Mouse (Mus musculus): ENCODE measurements at regions not wholly inside any gene's neighbourhood (a gene's known extent, or its start where the extent isn't known, plus 50 kb on each side); places are given as distances from the start of the nearest gene placed in this dataset.
A peak's percentile ranks its signal among the peaks of the same experiment; 100 is the strongest.

- no peak overlapping the region for H3K4me2 ChIP-seq
- H3K9ac ChIP-seq = no peak overlapping the region
- H3K4me3 ChIP-seq (replicated peaks) = no peak overlapping the region
- no peaks in the 10 kb centered on the region for H3K4me1 ChIP-seq
- no peaks in the 10 kb centered on the region for H3K9me3 ChIP-seq
- no peaks in the 10 kb centered on the region for H3K36me3 ChIP-seq
- H3K27ac ChIP-seq = no peak overlapping the region
- H3K27me3 ChIP-seq (replicated peaks) = no peaks in the 10 kb centered on the region
- no peak for ATAC-seq (ENCODE audit: insufficient read depth, low FRiP score, low read depth)
Measured at GRCm38 (mm10) chr3:60324416-60324815, 148.2 kb upstream of the Mbnl1 start.

GRCm38 (mm10) chr3:60324969-60325368 is 147.7 kb upstream of the Mbnl1 start:
- Histone ChIP-seq H3K4me1 (no peaks in the 10 kb centered on the region), H3K4me2 (no peak overlapping the region), H3K36me3 (no peaks in the 10 kb centered on the region), H3K27me3 (replicated peaks) (no peaks in the 10 kb centered on the region), H3K27ac (no peak overlapping the region), H3K9me3 (no peaks in the 10 kb centered on the region), H3K4me3 (replicated peaks) (no peak overlapping the region), H3K9ac (no peak overlapping the region)
- no peak for ATAC-seq (ENCODE audit: insufficient read depth, low FRiP score, low read depth)

- Histone ChIP-seq H3K4me2 (no peak overlapping the region), H3K36me3 (no peaks in the 10 kb centered on the region), H3K9ac (no peak overlapping the region), H3K9me3 (no peaks in the 10 kb centered on the region), H3K27ac (no peak overlapping the region), H3K4me1 (no peaks in the 10 kb centered on the region), H3K4me3 (replicated peaks) (no peak overlapping the region), H3K27me3 (replicated peaks) (no peaks in the 10 kb centered on the region)
- ATAC-seq (ENCODE audit: insufficient read depth, low FRiP score, low read depth) = no peak
Measured at GRCm38 (mm10) chr3:60332460-60332859, 140.2 kb upstream of the Mbnl1 start.

GRCm38 (mm10) chr3:60333669-60334068 is 139.0 kb upstream of the Mbnl1 start:
- no peak overlapping the region for H3K27ac ChIP-seq
- 75% methylated on average over 2 of the region's 2 CpGs for WGBS
- no peak for ATAC-seq (ENCODE audit: insufficient read depth, low FRiP score, low read depth)
- H3K4me1 ChIP-seq = no peaks in the 10 kb centered on the region
- no peak overlapping the region for H3K4me2 ChIP-seq
- no peaks in the 10 kb centered on the region for H3K9me3 ChIP-seq
- H3K9ac ChIP-seq = no peak overlapping the region
- no peaks in the 10 kb centered on the region for H3K36me3 ChIP-seq
- no peak overlapping the region for H3K4me3 ChIP-seq (replicated peaks)
- H3K27me3 ChIP-seq (replicated peaks) = no peaks in the 10 kb centered on the region

GRCm38 (mm10) chr3:60334133-60334532 is 138.5 kb upstream of the Mbnl1 start:
- no peak overlapping the region for H3K4me2 ChIP-seq
- H3K36me3 ChIP-seq = no peaks in the 10 kb centered on the region
- H3K9ac ChIP-seq = no peak overlapping the region
- H3K4me3 ChIP-seq (replicated peaks) = no peak overlapping the region
- ATAC-seq (ENCODE audit: insufficient read depth, low FRiP score, low read depth) = no peak
- no peak overlapping the region for H3K27ac ChIP-seq
- WGBS = 87% methylated on average over 2 of the region's 2 CpGs
- H3K4me1 ChIP-seq = no peaks in the 10 kb centered on the region
- H3K27me3 ChIP-seq (replicated peaks) = no peaks in the 10 kb centered on the region
- H3K9me3 ChIP-seq = no peaks in the 10 kb centered on the region

- ATAC-seq (ENCODE audit: insufficient read depth, low FRiP score, low read depth) = 0 out of 2 replicates have a peak, but pooled peaks have one; percentile 50
- H3K9me3 ChIP-seq = no peaks in the 10 kb centered on the region
- H3K27me3 ChIP-seq (replicated peaks) = no peaks in the 10 kb centered on the region
Measured at GRCm38 (mm10) chr3:60346390-60346789, 126.2 kb upstream of the Mbnl1 start.

GRCm38 (mm10) chr3:60347049-60347448 is 125.6 kb upstream of the Mbnl1 start:
- H3K4me3 ChIP-seq (replicated peaks) = no peak overlapping the region
- no peaks in the 10 kb centered on the region for H3K27me3 ChIP-seq (replicated peaks)
- H3K27ac ChIP-seq = no peak overlapping the region
- no peaks in the 10 kb centered on the region for H3K9me3 ChIP-seq
- 76% methylated on average over 1 of the region's 1 CpGs for WGBS
- H3K4me2 ChIP-seq = no peak overlapping the region
- H3K36me3 ChIP-seq = no peaks in the 10 kb centered on the region
- no peak overlapping the region for H3K9ac ChIP-seq
- H3K4me1 ChIP-seq = no peaks in the 10 kb centered on the region
- ATAC-seq (ENCODE audit: insufficient read depth, low FRiP score, low read depth) = no peak

More at GRCm38 (mm10) chr3:60346390-60346789, 126.2 kb upstream of the Mbnl1 start:
- Histone ChIP-seq H3K4me1 (no peaks in the 10 kb centered on the region), H3K27ac (no peak overlapping the region), H3K9ac (no peak overlapping the region), H3K36me3 (no peaks in the 10 kb centered on the region), H3K4me3 (replicated peaks) (no peak overlapping the region), H3K4me2 (no peak overlapping the region)

- no peak overlapping the region for H3K4me3 ChIP-seq (replicated peaks)
- no peaks in the 10 kb centered on the region for H3K4me1 ChIP-seq
- no peaks in the 10 kb centered on the region for H3K36me3 ChIP-seq
- H3K9ac ChIP-seq = no peak overlapping the region
- no peak for ATAC-seq (ENCODE audit: insufficient read depth, low FRiP score, low read depth)
- WGBS = 79% methylated on average over 2 of the region's 2 CpGs
- H3K4me2 ChIP-seq = no peak overlapping the region
- no peaks in the 10 kb centered on the region for H3K27me3 ChIP-seq (replicated peaks)
- no peaks in the 10 kb centered on the region for H3K9me3 ChIP-seq
- H3K27ac ChIP-seq = no peak overlapping the region
Measured at GRCm38 (mm10) chr3:60371176-60371965, 101.3 kb upstream of the Mbnl1 start.

GRCm38 (mm10) chr3:60373662-60374061 is 99.0 kb upstream of the Mbnl1 start:
- no peak overlapping the region for H3K4me2 ChIP-seq
- no peaks in the 10 kb centered on the region for H3K27me3 ChIP-seq (replicated peaks)
- no peaks in the 10 kb centered on the region for H3K9me3 ChIP-seq
- no peak for ATAC-seq (ENCODE audit: insufficient read depth, low FRiP score, low read depth)
- H3K9ac ChIP-seq = no peak overlapping the region
- no peaks in the 10 kb centered on the region for H3K36me3 ChIP-seq
- no peak overlapping the region for H3K27ac ChIP-seq
- H3K4me1 ChIP-seq = no peaks in the 10 kb centered on the region
- H3K4me3 ChIP-seq (replicated peaks) = no peak overlapping the region
- WGBS = 64% methylated on average over 1 of the region's 1 CpGs

GRCm38 (mm10) chr3:60388593-60388992 is 84.0 kb upstream of the Mbnl1 start:
- no peak for ATAC-seq (ENCODE audit: insufficient read depth, low FRiP score, low read depth)
- Histone ChIP-seq H3K4me3 (replicated peaks) (no peak overlapping the region), H3K4me1 (no peaks in the 10 kb centered on the region), H3K27ac (no peak overlapping the region), H3K27me3 (replicated peaks) (no peaks in the 10 kb centered on the region), H3K4me2 (no peak overlapping the region), H3K9me3 (no peaks in the 10 kb centered on the region), H3K36me3 (no peaks in the 10 kb centered on the region), H3K9ac (no peak overlapping the region)
- 46% methylated on average over 2 of the region's 2 CpGs for WGBS

- no peak for ATAC-seq (ENCODE audit: insufficient read depth, low FRiP score, low read depth)
- Histone ChIP-seq H3K27ac (no peak overlapping the region), H3K27me3 (replicated peaks) (no peaks in the 10 kb centered on the region), H3K9me3 (no peaks in the 10 kb centered on the region), H3K4me2 (no peak overlapping the region), H3K9ac (no peak overlapping the region), H3K4me3 (replicated peaks) (no peak overlapping the region), H3K4me1 (no peaks in the 10 kb centered on the region), H3K36me3 (no peaks in the 10 kb centered on the region)
- 23% methylated on average over 2 of the region's 2 CpGs for WGBS
Measured at GRCm38 (mm10) chr3:60389032-60389431, 83.6 kb upstream of the Mbnl1 start.

- H3K27ac ChIP-seq = no peak overlapping the region
- H3K27me3 ChIP-seq (replicated peaks) = no peaks in the 10 kb centered on the region
- no peak overlapping the region for H3K4me2 ChIP-seq
- no peak overlapping the region for H3K4me3 ChIP-seq (replicated peaks)
- no peak overlapping the region for H3K9ac ChIP-seq
- no peaks in the 10 kb centered on the region for H3K36me3 ChIP-seq
- H3K9me3 ChIP-seq = no peaks in the 10 kb centered on the region
- WGBS = 62% methylated on average over 4 of the region's 4 CpGs
- H3K4me1 ChIP-seq = no peaks in the 10 kb centered on the region
- ATAC-seq (ENCODE audit: insufficient read depth, low FRiP score, low read depth) = peak; percentile 53; the same call in 1 of the 2 replicates
Measured at GRCm38 (mm10) chr3:60395299-60395698, 77.3 kb upstream of the Mbnl1 start.

GRCm38 (mm10) chr3:60396971-60397370 is 75.7 kb upstream of the Mbnl1 start:
- WGBS = 72% methylated on average over 3 of the region's 3 CpGs
- Histone ChIP-seq H3K36me3 (no peaks in the 10 kb centered on the region), H3K4me2 (no peak overlapping the region), H3K4me1 (no peaks in the 10 kb centered on the region), H3K4me3 (replicated peaks) (no peak overlapping the region), H3K9ac (no peak overlapping the region), H3K27me3 (replicated peaks) (no peaks in the 10 kb centered on the region), H3K9me3 (no peaks in the 10 kb centered on the region), H3K27ac (no peak overlapping the region)
- ATAC-seq (ENCODE audit: insufficient read depth, low FRiP score, low read depth) = no peak

Measured in stomach, embryonic 15.5 days (tissue).